Comparison of ENCODE assay signal across 14 mouse cellular contexts in the genomic region with DNA sequence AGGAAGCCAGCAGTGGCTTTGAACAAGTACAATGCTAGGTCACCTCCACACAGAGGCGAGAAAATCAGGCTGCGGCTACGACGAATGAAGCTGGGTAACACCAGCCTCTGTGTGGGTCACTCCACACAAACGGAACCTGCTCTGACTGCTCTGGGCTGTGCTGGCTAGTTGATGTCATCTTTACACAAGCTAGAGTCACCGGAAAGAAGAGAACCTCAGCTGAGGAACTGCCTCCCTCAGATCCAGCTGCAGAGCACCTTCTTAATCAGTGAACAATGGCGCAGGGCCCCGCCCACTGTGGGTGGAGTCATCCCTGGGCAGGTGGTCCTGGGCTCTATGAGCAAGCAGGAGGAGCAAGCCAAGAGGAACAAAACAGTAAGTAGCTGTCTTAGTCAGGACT. TPM values are rescaled to one million over a fixed set of nuclear protein-coding genes. Genes with fewer than 3 reads are reported as not detected.
DNase-seq lines count a peak whose midpoint lies in the region; ATAC-seq and TF ChIP-seq lines count a peak whose summit lies in the region.
"Had no signal": no experiment of that assay in that cellular context is flagged by ENCODE, and none has a peak within 500 bp of the region (broad histone marks: within the 10 kb centered on the region; RNA-seq: fewer than 3 reads in every experiment).

No protein-coding gene starts in this region.

- peak; percentile 77 for ATAC-seq in inflammation-experienced regulatory T-cells, adult 6 months
- ATAC-seq in stomach, postnatal 0 days (ENCODE audit: low FRiP score, low TSS enrichment): peak; percentile 40

- peaks cover 64% of the 10 kb centered on the region for H3K36me3 ChIP-seq in E14TG2a.4 (ENCODE audit: insufficient read depth, low read length)
- no peaks in the 10 kb centered on the region for H3K36me3 ChIP-seq in stomach, postnatal 0 days (ENCODE audit: control insufficient read depth, insufficient read depth, low read length)

- H3K9me3 ChIP-seq in E14TG2a.4 (ENCODE audit: low read length): no peaks in the 10 kb centered on the region
- no peaks in the 10 kb centered on the region for H3K9me3 ChIP-seq in stomach, postnatal 0 days (ENCODE audit: control insufficient read depth, low read length)

- TF ChIP-seq EP300 in stomach, postnatal 0 days (optimal IDR thresholded peaks at IDR 0.05): no peak

- H3K27ac ChIP-seq in stomach, postnatal 0 days (replicated peaks): no peak overlapping the region
- H3K27ac ChIP-seq: left cerebral cortex, adult 2 months had no signal

- DNase-seq in heart, adult 11 months: peak; percentile 75
- no peak for DNase-seq in heart, adult 18-20 months
- peak; percentile 43 for DNase-seq in stomach, postnatal 0 days (ENCODE audit: low spot score)
- no peak for DNase-seq in testis, postnatal 10 days (ENCODE audit: low spot score)
- DNase-seq in left cerebral cortex, postnatal 10 days (ENCODE audit: extremely low spot score in 1 of 2, low spot score in 2 of 2): no peak
- DNase-seq in heart, adult 8-10 months (ENCODE audit: low spot score): no peak
- DNase-seq: kidney, adult 11 months; lung, postnatal 36 days had no signal

- H3K27me3 ChIP-seq in E14TG2a.4 (ENCODE audit: insufficient read depth, low read length): no peaks in the 10 kb centered on the region
- no peaks in the 10 kb centered on the region for H3K27me3 ChIP-seq in stomach, postnatal 0 days (ENCODE audit: control insufficient read depth, insufficient read depth, low read length)

- H3K4me3 ChIP-seq in E14TG2a.4 (replicated peaks; ENCODE audit: low read length): peak overlapping the region; percentile 41
- no peak overlapping the region for H3K4me3 ChIP-seq in stomach, postnatal 0 days (ENCODE audit: low read depth, low read length)
- H3K4me3 ChIP-seq: left cerebral cortex, adult 2 months had no signal

- H3K9ac ChIP-seq in stomach, postnatal 0 days (ENCODE audit: low read length): no peak overlapping the region

- TF ChIP-seq CTCF in E14TG2a.4 (conservative IDR thresholded peaks at IDR 0.05; ENCODE audit: low read length): no peak
- no peak for TF ChIP-seq CTCF in stomach, postnatal 0 days (IDR thresholded peaks at IDR 0.05; ENCODE audit: low read depth)

- WGBS in stomach, postnatal 0 days: 65% methylated on average over 8 of the region's 8 CpGs

- H3K4me1 ChIP-seq in E14TG2a.4 (replicated peaks; ENCODE audit: low read depth, low read length): peaks cover 66% of the 10 kb centered on the region
- no peaks in the 10 kb centered on the region; the same call in 1 of the 2 replicates for H3K4me1 ChIP-seq in stomach, postnatal 0 days (replicated peaks; ENCODE audit: control insufficient read depth, insufficient read depth)

- no peak overlapping the region for H3K4me2 ChIP-seq in stomach, postnatal 0 days (replicated peaks; ENCODE audit: low read depth)

- intact Hi-C loops in left cerebral cortex, postnatal 10 days (cut with DNase I): no loop called here

RNA-seq across cellular contexts. Expression of a gene that starts 17.5 kb away (rescaled TPM):
- 1 to 10 TPM; 2.0 to 2.5 TPM for total RNA-seq in heart, adult 18-20 months (2021)
- 10 to 100 TPM; 17.7 to 40.4 (median 40.3) TPM for polyA plus RNA-seq in inflammation-experienced regulatory T-cells, adult 6 months (2017; shearing (Covaris generic))
- polyA plus RNA-seq in stomach, postnatal 0 days (2015; fragmentation: Nextera tagmentation; extraction: Ambion mirVana): 20.9 and 24.7 TPM in 2 replicates
- total RNA-seq in left cerebral cortex, postnatal 10 days (2021): 10 to 100 TPM; 10.8 to 11.0 TPM
- total RNA-seq in heart, adult 8-10 months (2022): 1 to 10 TPM; 1.3 to 3.3 (median 1.6) TPM

RNA-seq across cellular contexts. Expression of a gene that starts 19.3 kb away (rescaled TPM):
- 10 to 100 TPM; 32.0 to 34.9 TPM for total RNA-seq in heart, adult 18-20 months (2021)
- 10 to 100 TPM; 20.1 to 44.4 (median 44.1) TPM for polyA plus RNA-seq in inflammation-experienced regulatory T-cells, adult 6 months (2017; shearing (Covaris generic))
- polyA plus RNA-seq in stomach, postnatal 0 days (2015; fragmentation: Nextera tagmentation; extraction: Ambion mirVana): 411 and 426 TPM in 2 replicates
- 10 to 100 TPM; 61.2 to 63.3 TPM for total RNA-seq in left cerebral cortex, postnatal 10 days (2021)
- 10 to 100 TPM; 35.9 to 39.0 (median 38.0) TPM for total RNA-seq in heart, adult 8-10 months (2022)

RNA-seq across cellular contexts. Expression of a gene that starts 41.5 kb away (rescaled TPM):
- 1 to 10 TPM in 1 of 2 experiments, under 1 TPM in 1; 0.95 to 1.7 TPM for total RNA-seq in heart, adult 18-20 months (2021)
- polyA plus RNA-seq in inflammation-experienced regulatory T-cells, adult 6 months (2017; shearing (Covaris generic)): under 1 TPM in 1 of 3 experiments, not detected in 2; 0.66 TPM
- 7.7 and 8.0 TPM in 2 replicates for polyA plus RNA-seq in stomach, postnatal 0 days (2015; fragmentation: Nextera tagmentation; extraction: Ambion mirVana)
- total RNA-seq in left cerebral cortex, postnatal 10 days (2021): 1 to 10 TPM; 1.9 to 2.5 TPM
- 1 to 10 TPM; 1.2 to 2.0 (median 1.5) TPM for total RNA-seq in heart, adult 8-10 months (2022)
- polyA plus RNA-seq: embryonic facial prominence, embryonic 11.5 days; heart, embryonic 14.5 days; neural tube, embryonic 11.5 days had no signal

Comparison
In these comparisons a context has a peak if more than half of its experiments do, and no peak if none do; other contexts are left out.
1. DNase-seq: peak in heart, adult 11 months (single experiment) and stomach, postnatal 0 days (single experiment); none in heart, adult 18-20 months (0 of 2), testis, postnatal 10 days (single experiment), left cerebral cortex, postnatal 10 days (0 of 2) and heart, adult 8-10 months (single experiment).